Mouse (Mus musculus): ENCODE results near the gene Dlx2. TPM values are rescaled to one million over a fixed set of nuclear protein-coding genes. Genes with fewer than 3 reads are reported as not detected.

Gene Dlx2
- polyA plus RNA-seq, 2 experiments, result 3.1 to 3.6 TPM

DNA sequence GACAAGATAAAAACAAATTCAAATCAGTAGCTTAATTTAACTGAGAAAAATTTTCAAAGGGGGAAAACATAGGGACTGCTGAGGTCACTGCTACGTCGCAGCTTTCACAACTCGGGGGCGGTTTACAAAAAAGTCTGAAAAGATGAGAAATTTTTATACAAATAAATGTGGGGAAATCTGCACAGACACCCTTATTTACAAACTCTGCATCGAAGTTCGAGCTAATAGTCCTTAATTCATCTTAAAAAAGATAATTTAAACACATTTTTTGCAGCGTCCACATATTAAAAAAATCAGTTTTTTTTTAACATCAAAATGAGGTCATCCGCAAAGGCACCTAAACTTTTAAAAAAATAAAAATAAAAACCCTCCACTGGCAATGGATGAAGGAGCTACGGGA lies 3.0 kb downstream of the Dlx2 start:
- Histone ChIP-seq H3K4me3 (replicated peaks; ENCODE audit: low read length) (no peak overlapping the region), H3K4me2 (replicated peaks; ENCODE audit: low read depth, low read length, severe bottlenecking) (no peak overlapping the region), H3K27ac (replicated peaks; ENCODE audit: low read depth, low read length) (no peak overlapping the region), H3K4me1 (ENCODE audit: control insufficient read depth, insufficient read depth, low read length) (peaks cover 28% of the 10 kb centered on the region), H3K9me3 (ENCODE audit: control insufficient read depth, low read length) (no peaks in the 10 kb centered on the region), H3K36me3 (ENCODE audit: control insufficient read depth, insufficient read depth, low read length) (no peaks in the 10 kb centered on the region), H3K9ac (ENCODE audit: low read depth, low read length, severe bottlenecking) (no peak overlapping the region), H3K27me3 (ENCODE audit: control insufficient read depth, insufficient read depth, low read length) (peaks cover 89% of the 10 kb centered on the region)
- DNase-seq (ENCODE audit: low spot score), result no peak
- no peak for ATAC-seq (ENCODE audit: low FRiP score, low read depth)
- no peak for TF ChIP-seq POLR2A (IDR thresholded peaks at IDR 0.05; ENCODE audit: borderline replicate concordance, extremely low read depth, insufficient read depth, insufficient read length)
- WGBS, result 3% methylated on average over 9 of the region's 9 CpGs

DNA sequence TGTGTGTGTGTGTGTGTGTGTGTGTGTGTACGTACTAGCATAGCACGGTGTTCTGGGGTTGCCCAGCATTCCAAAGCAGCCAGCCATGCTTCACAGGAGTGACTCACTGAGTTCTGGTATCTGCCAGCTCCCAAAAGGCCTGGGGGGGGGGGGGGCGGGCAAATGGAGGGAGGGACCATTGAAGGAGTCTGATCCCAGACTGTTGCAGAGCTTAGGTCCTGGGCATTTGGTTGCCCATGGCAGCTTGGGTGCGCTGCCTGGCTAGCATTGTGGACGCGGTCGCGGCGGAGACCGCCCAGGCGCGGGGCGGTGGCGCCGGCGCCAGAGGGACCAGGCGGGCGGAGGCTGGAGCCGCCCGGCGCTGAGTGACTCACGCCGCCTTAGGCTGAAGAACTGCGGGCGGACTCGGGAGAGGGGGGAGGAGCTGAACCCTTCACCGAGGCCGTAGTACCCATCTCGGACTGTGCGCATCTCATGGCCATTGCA lies 3.7 kb downstream of the Dlx2 start:
- no peak overlapping the region for H3K9ac ChIP-seq (ENCODE audit: low read depth, low read length, severe bottlenecking)

DNA sequence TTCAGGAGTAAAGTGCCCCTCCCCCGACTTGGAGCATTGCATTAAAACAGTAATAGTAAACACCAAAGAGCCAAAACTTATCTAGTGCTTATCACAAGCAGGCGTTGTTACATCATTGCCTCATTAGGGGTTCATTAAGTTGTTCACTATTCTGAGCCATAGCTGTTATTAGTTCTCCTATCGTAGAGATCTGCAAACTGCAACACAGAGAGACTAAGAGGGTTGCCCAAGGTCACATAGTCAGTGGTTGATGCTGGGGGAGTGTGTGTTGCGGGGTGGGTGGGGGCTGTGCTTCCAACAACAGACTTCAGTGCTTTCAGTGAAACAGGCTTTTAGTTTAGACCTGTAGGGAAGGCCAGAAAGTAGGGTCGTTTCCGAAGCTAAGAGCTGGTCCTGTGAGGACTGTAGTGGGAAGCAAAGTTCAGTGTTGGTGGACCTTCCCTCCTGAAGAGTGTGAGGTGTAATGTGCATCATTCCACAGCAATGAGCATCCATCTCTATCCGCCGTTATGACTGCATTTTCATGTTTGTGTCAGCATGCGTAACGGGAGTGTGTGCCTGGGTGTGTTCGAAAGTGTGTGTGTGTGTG lies 4.2 kb downstream of the Dlx2 start:
- Histone ChIP-seq H3K4me3 (replicated peaks; ENCODE audit: low read length) (peak overlapping the region; percentile 12; the same call in 1 of the 2 replicates), H3K9ac (ENCODE audit: low read depth, low read length, severe bottlenecking) (no peak overlapping the region), H3K4me2 (replicated peaks; ENCODE audit: low read depth, low read length, severe bottlenecking) (no peak overlapping the region), H3K9me3 (ENCODE audit: control insufficient read depth, low read length) (no peaks in the 10 kb centered on the region), H3K27ac (replicated peaks; ENCODE audit: low read depth, low read length) (no peak overlapping the region), H3K4me1 (ENCODE audit: control insufficient read depth, insufficient read depth, low read length) (peaks cover 28% of the 10 kb centered on the region), H3K27me3 (ENCODE audit: control insufficient read depth, insufficient read depth, low read length) (peaks cover 96% of the 10 kb centered on the region), H3K36me3 (ENCODE audit: control insufficient read depth, insufficient read depth, low read length) (no peaks in the 10 kb centered on the region)
- no peak for ATAC-seq (ENCODE audit: low FRiP score, low read depth)
- TF ChIP-seq POLR2A (IDR thresholded peaks at IDR 0.05; ENCODE audit: borderline replicate concordance, extremely low read depth, insufficient read depth, insufficient read length), result no peak
- DNase-seq (ENCODE audit: low spot score), result no peak
- 7% methylated on average over 11 of the region's 11 CpGs for WGBS

More for the DNA sequence above, 3.7 kb downstream of the Dlx2 start:
- DNase-seq (ENCODE audit: low spot score) (no peak), ATAC-seq (ENCODE audit: low FRiP score, low read depth) (no peak)
- Histone ChIP-seq H3K36me3 (ENCODE audit: control insufficient read depth, insufficient read depth, low read length) (no peaks in the 10 kb centered on the region), H3K9me3 (ENCODE audit: control insufficient read depth, low read length) (no peaks in the 10 kb centered on the region), H3K27ac (replicated peaks; ENCODE audit: low read depth, low read length) (no peak overlapping the region), H3K4me3 (replicated peaks; ENCODE audit: low read length) (peak overlapping the region; percentile 12), H3K27me3 (ENCODE audit: control insufficient read depth, insufficient read depth, low read length) (peaks cover 91% of the 10 kb centered on the region), H3K4me1 (ENCODE audit: control insufficient read depth, insufficient read depth, low read length) (peaks cover 28% of the 10 kb centered on the region), H3K4me2 (replicated peaks; ENCODE audit: low read depth, low read length, severe bottlenecking) (peak overlapping the region; percentile 5; the same call in 1 of the 2 replicates)
- TF ChIP-seq POLR2A (IDR thresholded peaks at IDR 0.05; ENCODE audit: borderline replicate concordance, extremely low read depth, insufficient read depth, insufficient read length), result no peak
- 0% methylated on average over 30 of the region's 30 CpGs for WGBS

DNA sequence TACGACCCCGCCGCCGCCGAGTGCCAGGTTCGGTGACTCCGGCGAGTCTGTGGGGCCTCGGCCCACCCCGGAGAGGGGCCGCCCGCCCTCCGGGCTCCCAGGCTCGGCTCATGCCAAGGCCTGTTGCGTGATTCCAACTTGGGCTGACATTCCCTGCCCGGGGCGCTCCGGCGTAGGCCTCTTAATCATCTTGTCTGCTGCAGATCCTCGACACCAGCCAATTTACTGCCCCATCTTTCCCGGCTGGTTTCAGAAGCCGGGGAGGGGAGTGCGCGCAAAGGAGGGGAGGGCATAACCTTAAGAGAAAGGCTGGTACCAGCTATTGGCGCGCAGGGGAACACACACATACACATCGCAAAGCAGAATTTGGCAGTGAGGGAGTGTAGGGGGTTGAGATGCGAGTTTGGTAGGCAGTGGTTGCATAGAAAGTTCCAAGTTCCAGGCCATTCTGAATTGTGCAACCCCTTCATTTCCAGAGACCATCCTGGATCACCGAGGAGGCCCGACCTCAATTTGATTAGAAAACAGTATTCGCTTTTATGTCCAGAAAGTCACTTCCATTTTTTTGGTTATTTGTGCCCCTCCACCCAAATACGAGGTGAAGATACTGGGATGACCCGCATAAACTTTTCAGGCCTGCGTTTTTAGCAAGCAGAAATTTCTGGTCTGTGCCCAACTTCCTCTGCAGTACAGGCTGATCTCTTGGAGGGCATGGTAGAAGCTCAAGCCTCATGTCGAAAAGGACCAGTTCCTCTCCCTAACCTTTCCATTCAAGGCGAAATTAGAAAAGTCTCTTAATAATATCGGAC lies 4.9 kb downstream of the Dlx2 start:
- 3% methylated on average over 37 of the region's 37 CpGs for WGBS
- ATAC-seq (ENCODE audit: low FRiP score, low read depth) (no peak), DNase-seq (ENCODE audit: low spot score) (no peak)
- H3K27ac ChIP-seq (replicated peaks; ENCODE audit: low read depth, low read length), result no peak overlapping the region
- peaks cover 28% of the 10 kb centered on the region for H3K4me1 ChIP-seq (ENCODE audit: control insufficient read depth, insufficient read depth, low read length)
- peak overlapping the region; percentile 35 for H3K4me2 ChIP-seq (replicated peaks; ENCODE audit: low read depth, low read length, severe bottlenecking)
- peaks cover 96% of the 10 kb centered on the region for H3K27me3 ChIP-seq (ENCODE audit: control insufficient read depth, insufficient read depth, low read length)
- no peak overlapping the region for H3K9ac ChIP-seq (ENCODE audit: low read depth, low read length, severe bottlenecking)
- H3K4me3 ChIP-seq (replicated peaks; ENCODE audit: low read length), result peak overlapping the region; percentile 21
- H3K36me3 ChIP-seq (ENCODE audit: control insufficient read depth, insufficient read depth, low read length), result no peaks in the 10 kb centered on the region
- no peaks in the 10 kb centered on the region for H3K9me3 ChIP-seq (ENCODE audit: control insufficient read depth, low read length)
- no peak for TF ChIP-seq POLR2A (IDR thresholded peaks at IDR 0.05; ENCODE audit: borderline replicate concordance, extremely low read depth, insufficient read depth, insufficient read length)

DNA sequence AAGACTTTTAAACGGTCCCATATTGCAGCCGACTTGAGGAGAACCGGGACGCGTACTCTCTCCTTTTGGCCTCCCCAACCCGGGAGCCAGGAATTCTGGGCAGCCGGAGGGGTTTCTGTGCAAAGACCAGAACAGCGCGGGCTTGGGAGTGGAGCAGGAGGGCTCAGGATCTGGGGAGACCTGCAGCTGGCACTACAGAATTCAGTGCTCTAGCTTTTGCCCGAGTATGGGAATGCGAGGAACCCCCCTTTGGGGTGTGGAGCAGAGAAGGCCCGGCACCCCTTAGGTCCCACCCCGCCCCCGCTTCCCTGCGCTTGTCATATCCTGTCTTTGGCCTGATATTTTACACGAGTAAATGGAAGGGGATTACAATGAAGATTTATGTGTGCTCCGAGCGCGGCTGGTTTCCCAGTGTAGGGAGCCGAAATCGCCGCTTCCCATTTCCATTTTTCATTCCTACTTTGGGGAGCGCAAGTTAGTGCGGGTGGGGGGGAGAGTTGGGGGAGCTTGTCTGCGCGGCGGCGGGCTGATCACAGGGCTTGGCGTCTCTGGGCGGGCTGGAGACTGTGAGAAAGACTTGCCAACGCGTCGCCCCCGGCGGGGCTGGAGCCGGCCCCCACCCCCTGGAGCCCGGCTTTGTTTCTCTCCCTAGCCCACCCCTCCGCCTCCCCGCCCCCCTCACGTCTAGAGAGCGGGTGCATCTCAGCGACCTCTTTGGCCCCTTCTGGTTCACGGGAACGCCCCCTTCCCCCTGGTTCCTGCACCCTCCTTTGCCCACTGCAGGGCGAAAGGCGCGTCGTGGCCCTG lies 5.7 kb downstream of the Dlx2 start:
- ATAC-seq (ENCODE audit: low FRiP score, low read depth), result no peak
- 0% methylated on average over 34 of the region's 48 CpGs for WGBS
- Histone ChIP-seq H3K4me2 (replicated peaks; ENCODE audit: low read depth, low read length, severe bottlenecking) (peak overlapping the region; percentile 35), H3K9me3 (ENCODE audit: control insufficient read depth, low read length) (no peaks in the 10 kb centered on the region), H3K36me3 (ENCODE audit: control insufficient read depth, insufficient read depth, low read length) (no peaks in the 10 kb centered on the region), H3K27me3 (ENCODE audit: control insufficient read depth, insufficient read depth, low read length) (peaks cover 96% of the 10 kb centered on the region), H3K4me3 (replicated peaks; ENCODE audit: low read length) (peak overlapping the region; percentile 21), H3K27ac (replicated peaks; ENCODE audit: low read depth, low read length) (no peak overlapping the region), H3K4me1 (ENCODE audit: control insufficient read depth, insufficient read depth, low read length) (peaks cover 24% of the 10 kb centered on the region), H3K9ac (ENCODE audit: low read depth, low read length, severe bottlenecking) (no peak overlapping the region)
- no peak for TF ChIP-seq POLR2A (IDR thresholded peaks at IDR 0.05; ENCODE audit: borderline replicate concordance, extremely low read depth, insufficient read depth, insufficient read length)
- no peak for DNase-seq (ENCODE audit: low spot score)

All from limb, embryonic 14.5 days (tissue).